Mouse (Mus musculus) spleen, postnatal 10 days (tissue): ENCODE results near the gene Atxn7l3b.
"Not testable (repeated sequence)": the region's sequence is repeated elsewhere in the genome, so short reads cannot be mapped to it uniquely, and the experiment has no call there.

Source experiments
- DNase-seq, 2 experiments: peaks; one replicate each; pipeline ENCODE4 v3.0.0; 2021 to 2022; ENCODE audit warnings: low spot score in 2 of 2

The Atxn7l3b gene

GRCm38 (mm10) chr10:112928452-112929221, at the start of gene Atxn7l3b:
TSS of gene Atxn7l3b (minus strand) at chr10:112929001.
- DNase-seq = peak; percentile 94 to 95

GRCm38 (mm10) chr10:112977586-112977985, 48.8 kb upstream of the Atxn7l3b start:
- DNase-seq = no peak

- DNase-seq = no peak
Observed at GRCm38 (mm10) chr10:112973286-112974026, 44.7 kb upstream of the Atxn7l3b start.

GRCm38 (mm10) chr10:112970002-112970589, 41.3 kb upstream of the Atxn7l3b start:
- no peak for DNase-seq

GRCm38 (mm10) chr10:112967578-112967977, 38.8 kb upstream of the Atxn7l3b start:
- no peak for DNase-seq

- not testable (repeated sequence) for DNase-seq
Observed at GRCm38 (mm10) chr10:112962216-112962615, 33.4 kb upstream of the Atxn7l3b start.

GRCm38 (mm10) chr10:112954140-112954539, 25.3 kb upstream of the Atxn7l3b start:
- no peak for DNase-seq

- DNase-seq = no peak
Observed at GRCm38 (mm10) chr10:112948453-112948852, 19.7 kb upstream of the Atxn7l3b start.

- no peak for DNase-seq
Observed at GRCm38 (mm10) chr10:112929222-112929615, 418 bp upstream of the Atxn7l3b start.

- DNase-seq = no peak
Observed at GRCm38 (mm10) chr10:112926961-112927360, 1.8 kb downstream of the Atxn7l3b start.

- no peak for DNase-seq
Observed at GRCm38 (mm10) chr10:112926271-112926670, 2.5 kb downstream of the Atxn7l3b start.

GRCm38 (mm10) chr10:112916575-112917190, 12.1 kb downstream of the Atxn7l3b start:
- no peak for DNase-seq

GRCm38 (mm10) chr10:112900243-112900642, 28.6 kb downstream of the Atxn7l3b start:
- DNase-seq = no peak

GRCm38 (mm10) chr10:112899796-112900195, 29.0 kb downstream of the Atxn7l3b start:
- no peak for DNase-seq

GRCm38 (mm10) chr10:112896636-112897035, 32.2 kb downstream of the Atxn7l3b start:
- DNase-seq = no peak

- no peak for DNase-seq
Observed at GRCm38 (mm10) chr10:112893622-112894252, 35.1 kb downstream of the Atxn7l3b start.

GRCm38 (mm10) chr10:112884064-112884463, 44.7 kb downstream of the Atxn7l3b start:
- no peak for DNase-seq

- no peak for DNase-seq
Observed at GRCm38 (mm10) chr10:112883688-112884004, 45.2 kb downstream of the Atxn7l3b start.

- DNase-seq = no peak
Observed at GRCm38 (mm10) chr10:112882789-112883687, 45.8 kb downstream of the Atxn7l3b start.

GRCm38 (mm10) chr10:112882149-112882548, 46.7 kb downstream of the Atxn7l3b start:
- no peak for DNase-seq
